Mouse (Mus musculus) large intestine, adult 2 months (tissue): Measurements from ENCODE around the gene Nme7. TPM values are rescaled to one million over a fixed set of nuclear protein-coding genes. Genes with fewer than 3 reads are reported as not detected.

Experiments
- DNase-seq: peaks from one replicate; pipeline ENCODE4 v3.0.0-alpha.2; 2012; ENCODE audit warnings: low read depth, low spot score
- WGBS: fragments of 180-500 bp; shearing (Covaris S2); methylation state at CpG from one replicate; pipeline ENCODE4 v1.1.7; 2018; 5-methylcytosine and 5-hydroxymethylcytosine counted together
- polyA plus RNA-seq: library from polyadenylated mRNA; depleted of rRNA; stranded (reverse); fragments of >200 nt; gene quantifications from 2 replicates; pipeline ENCODE4 v1.2.3, GENCODE M21; 2012; rRNA removed

Nme7 gene
- polyA plus RNA-seq, 1 experiment = 6.0 TPM

GRCm38 (mm10) chr1:164475895-164476294 is 172.0 kb downstream of the Nme7 start:
- DNase-seq = no peak
- WGBS = 84% methylated on average over 4 of the region's 4 CpGs

DNA sequence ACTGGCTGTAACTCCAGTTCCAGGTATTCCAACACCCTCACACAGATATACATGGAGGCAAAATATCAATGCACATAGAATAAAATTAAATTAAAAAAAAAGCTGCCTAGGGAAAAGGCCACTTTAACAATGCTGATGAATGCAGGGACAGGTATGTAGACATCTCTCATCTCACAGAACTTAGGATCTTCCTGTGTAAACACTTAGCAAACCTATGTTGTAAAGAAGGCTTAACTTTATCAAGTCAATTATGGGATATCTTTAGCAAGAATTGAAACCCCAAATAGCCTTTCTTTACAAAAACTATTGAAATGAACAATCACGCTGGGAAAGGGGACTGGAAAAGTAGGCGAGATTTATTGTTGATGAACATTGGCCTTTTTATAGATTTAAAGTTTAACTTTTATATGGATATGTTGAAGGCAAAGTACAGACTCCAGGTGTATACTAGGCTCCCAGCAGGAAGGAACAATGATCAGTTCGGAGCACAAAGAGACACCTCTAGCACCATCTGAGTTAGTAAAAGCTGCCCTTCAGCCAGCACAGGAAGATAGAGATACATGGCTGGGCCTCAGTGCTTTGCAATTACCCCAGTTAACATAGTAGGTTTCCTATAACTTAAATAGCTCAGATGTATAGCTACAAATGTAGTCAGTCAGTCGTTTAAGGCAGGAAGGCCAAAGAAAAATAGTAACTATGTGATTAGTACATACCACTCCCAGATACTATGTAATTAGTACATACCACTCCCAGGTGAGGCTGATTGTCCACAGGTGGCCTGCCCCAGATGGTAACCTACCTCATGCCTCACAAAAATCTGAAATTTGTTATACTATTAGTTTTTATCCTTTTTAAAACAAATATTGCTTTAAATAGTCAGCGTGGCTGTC is 177.1 kb downstream of the Nme7 start:
- WGBS = 37% methylated on average over 5 of the region's 5 CpGs
- DNase-seq = no peak

DNA sequence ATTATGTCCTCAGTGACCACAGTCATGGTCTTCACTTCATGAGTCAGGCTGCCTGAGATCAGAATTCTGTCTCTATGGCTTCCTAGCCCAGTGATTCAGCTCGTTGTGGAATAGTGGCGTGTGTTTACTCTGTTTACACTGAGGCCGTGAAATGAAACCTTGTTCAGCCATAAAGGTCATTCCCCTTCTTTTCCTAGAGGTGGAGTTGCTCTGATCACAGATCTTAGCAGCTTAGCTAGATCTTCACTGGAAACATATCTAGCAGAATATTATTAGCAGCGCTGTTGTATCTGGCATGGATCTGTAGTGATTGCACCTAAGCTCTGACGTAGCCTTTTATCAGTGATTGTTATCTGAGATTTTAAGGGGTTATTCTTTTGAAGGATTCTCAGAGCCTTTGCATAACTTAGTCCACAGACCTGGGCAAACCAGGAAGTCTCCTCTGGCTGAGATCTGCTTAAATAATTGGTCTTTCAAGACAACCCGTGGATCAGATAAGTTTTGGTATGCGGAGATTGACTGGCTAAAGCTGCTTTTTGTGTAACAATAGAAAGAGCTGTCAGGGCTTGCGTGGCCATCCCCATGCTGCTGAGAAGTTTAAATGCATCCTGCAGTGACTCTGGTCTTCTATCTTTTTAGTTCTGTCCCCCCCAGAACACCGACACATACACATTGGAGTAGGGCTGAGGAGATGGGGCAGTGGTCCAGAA is 177.9 kb downstream of the Nme7 start:
- no peak for DNase-seq
- WGBS = 21% methylated on average over 9 of the region's 9 CpGs

DNA sequence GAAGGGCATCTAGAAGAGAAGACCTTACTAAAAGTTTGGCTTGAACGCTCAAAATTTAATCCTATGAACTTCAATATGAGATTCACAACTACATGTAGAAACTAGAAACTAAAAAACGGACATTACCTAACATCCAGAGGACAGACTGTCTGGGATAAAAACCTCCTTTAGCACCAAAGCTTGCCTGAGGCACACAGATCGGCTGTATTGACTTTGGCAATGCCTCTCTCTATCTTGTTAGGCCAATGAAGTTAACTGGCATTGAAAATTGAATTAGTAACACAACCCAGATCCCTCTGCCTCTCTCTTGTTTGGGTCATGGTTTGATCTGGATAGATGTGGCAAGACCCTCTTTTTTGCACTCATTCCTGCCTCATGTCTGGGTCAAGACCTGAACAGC is 178.9 kb downstream of the Nme7 start:
- WGBS = 52% methylated on average over 3 of the region's 3 CpGs
- no peak for DNase-seq

DNA sequence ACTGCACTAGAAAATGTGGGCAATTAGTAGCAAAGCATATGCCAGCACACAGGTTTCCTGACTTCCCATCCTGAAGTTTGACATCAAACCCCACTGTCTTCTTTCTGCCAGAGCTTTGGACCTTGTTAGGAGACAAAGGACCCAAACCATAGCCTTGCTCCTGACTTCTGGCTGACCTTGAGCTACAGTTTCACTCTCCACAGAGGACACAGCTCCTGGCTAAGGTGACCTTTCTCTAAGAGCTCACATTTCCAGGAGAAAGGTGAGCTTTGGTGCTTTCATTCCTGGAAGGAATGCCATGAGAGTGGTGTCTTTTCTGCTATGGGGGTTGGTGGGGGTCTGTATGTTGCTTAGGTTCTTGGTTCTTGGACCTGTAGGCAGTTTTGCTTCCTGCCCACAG is 179.8 kb downstream of the Nme7 start:
- DNase-seq = no peak

Other genes starting within 250 kb of the Nme7 start
- 3.0 and 3.4 TPM in 2 replicates for gene Sell, start 242.1 kb upstream of the Nme7 start, polyA plus RNA-seq
- 1.1 and 1.7 TPM in 2 replicates for gene Selp, start 188.9 kb upstream of the Nme7 start, polyA plus RNA-seq
- gene F5, start 152.3 kb upstream of the Nme7 start, polyA plus RNA-seq = 0.06 and 0.25 TPM in 2 replicates
- 6.0 and 7.2 TPM in 2 replicates for gene Slc19a2, start 55.1 kb upstream of the Nme7 start, polyA plus RNA-seq
- 1.4 and 1.8 TPM in 2 replicates for gene Ccdc181, start 28.5 kb upstream of the Nme7 start, polyA plus RNA-seq
- 3.8 and 4.9 TPM in 2 replicates for gene Blzf1, start 3.4 kb downstream of the Nme7 start, polyA plus RNA-seq
- gene Atp1b1, start 154.2 kb downstream of the Nme7 start, polyA plus RNA-seq = 296 and 406 TPM in 2 replicates